Mouse (Mus musculus) ES-CJ7 (cell line): ENCODE results near the gene Gm47995.
"Not testable (repeated sequence)": the region's sequence is repeated elsewhere in the genome, so short reads cannot be mapped to it uniquely, and the experiment has no call there.

Source experiments
- DNase-seq: peaks from one replicate; pipeline ENCODE4 v3.0.0; 2011; ENCODE audit warnings: low read depth, low spot score

The Gm47995 gene

DNA sequence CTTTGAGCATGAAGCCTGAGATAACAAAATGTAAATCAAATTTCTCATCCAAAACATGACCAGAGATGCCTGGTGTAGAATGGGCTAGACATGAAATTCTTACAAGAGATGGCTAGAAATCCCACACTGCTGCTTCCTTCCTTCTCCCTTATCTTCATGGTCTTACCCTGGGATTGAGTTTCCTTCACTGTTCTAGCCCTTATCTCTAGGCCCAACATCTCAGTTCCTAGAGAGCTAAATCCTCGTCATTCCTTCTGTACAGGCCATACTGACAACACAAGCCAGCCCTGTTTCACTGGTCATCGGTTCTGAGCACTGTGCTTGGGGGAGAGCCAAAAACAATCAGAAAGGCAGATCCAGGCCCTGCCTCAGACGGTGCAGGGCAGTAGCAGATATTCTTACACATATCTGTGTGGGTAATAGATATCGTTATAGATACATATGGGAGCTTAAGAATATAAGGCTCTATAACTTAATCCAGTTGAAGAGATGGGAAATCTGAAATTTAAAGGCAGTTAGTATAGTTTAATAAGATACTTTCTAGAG, 11.3 kb upstream of the Gm47995 start:
- DNase-seq, result not testable (repeated sequence)

DNA sequence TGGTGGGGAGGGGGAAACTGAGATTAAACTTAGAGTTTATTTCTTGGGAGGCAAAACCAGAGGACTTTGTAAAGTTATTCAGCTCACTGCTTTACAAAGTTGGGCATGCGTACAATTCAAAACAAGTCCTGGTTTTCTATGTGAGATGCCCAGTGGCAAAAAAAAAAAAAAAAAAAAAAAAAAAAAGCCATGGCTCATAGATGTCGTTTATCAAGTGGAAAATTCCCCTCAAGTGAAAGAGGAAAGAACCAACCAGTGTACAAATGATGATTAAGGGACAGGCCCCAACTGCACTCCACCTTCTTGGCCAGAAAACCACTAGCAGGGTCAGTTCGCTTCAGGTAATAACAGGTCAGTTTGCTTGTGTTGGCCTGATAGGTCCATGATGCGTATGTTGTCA, 9.8 kb upstream of the Gm47995 start:
- no peak for DNase-seq

DNA sequence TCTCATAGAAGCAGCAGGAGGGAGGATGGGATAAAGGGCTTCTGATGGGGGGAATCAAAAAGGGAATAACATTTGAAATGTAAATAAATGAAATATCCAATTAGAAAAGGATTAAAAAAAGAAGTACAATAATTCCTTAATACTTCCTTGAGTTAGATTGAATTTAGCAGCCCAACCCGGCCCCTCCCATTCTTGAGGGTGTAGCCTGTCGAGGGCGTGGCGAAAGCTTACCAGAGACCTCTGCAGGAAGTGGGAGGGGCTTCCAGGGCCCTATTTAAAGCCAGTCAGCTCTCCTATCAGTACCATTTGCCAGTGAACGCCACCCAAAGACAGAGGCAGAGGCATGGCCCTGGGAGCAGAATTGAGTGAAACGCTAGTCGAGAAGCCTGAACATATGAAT, 6.2 kb upstream of the Gm47995 start, which contains the start of gene Gm8947:
TSS of gene Gm8947 (plus strand) at position 302 of the 400 bp plus-strand sequence.
- not testable (repeated sequence) for DNase-seq

DNA sequence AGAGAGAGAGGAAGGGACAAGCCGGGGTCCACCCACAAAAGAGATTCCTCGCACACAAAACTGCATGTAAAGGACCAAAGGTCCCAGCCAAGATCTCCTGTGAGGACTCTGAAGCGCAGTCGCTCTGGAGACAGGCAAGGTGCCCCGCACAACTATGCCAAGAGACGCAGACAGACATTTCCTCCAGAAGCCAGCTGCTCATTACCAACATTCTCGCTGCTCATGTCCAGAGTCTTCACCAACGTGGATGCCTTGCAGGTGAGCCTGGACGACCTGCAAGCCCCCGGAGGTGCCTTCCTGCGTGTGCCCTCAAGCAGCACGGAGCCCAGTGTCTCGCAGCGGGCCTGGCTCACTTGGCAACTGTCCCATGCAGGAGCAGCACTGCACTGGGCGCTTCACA, 5.5 kb upstream of the Gm47995 start:
- DNase-seq, result not testable (repeated sequence)

DNA sequence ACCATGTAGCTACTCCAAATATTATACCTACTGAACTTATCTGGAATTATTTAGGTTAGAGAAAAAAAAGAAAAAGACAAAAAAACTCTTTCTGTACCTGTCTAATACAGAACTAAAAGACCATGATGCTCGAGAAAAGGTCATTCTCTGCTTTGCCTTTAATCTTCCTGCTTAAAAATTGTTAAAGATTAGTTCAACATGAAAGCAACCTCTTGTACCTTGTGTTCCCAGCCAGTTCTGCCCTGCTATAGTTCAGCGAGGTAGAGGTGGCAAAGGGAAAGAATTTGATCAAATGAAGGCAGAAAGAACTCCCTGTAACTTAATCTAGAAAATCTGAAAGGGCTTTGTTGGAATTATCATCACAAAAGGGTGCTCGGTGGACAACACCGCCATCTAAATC, 2.3 kb upstream of the Gm47995 start:
- DNase-seq, result not testable (repeated sequence)

DNA sequence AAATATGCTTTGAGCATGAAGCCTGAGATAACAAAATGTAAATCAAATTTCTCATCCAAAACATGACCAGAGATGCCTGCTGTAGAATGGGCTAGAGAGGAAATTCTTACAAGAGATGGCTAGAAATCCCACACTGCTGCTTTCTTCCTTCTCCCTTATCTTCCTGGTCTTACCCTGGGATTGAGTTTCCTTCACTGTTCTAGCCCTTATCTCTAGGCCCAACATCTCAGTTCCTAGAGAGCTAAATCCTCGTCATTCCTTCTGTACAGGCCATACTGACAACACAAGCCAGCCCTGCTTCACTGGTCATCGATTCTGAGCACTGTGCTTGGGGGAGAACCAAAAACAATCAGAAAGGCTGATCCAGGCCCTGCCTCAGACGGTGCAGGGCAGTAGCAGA, 1.6 kb upstream of the Gm47995 start:
- not testable (repeated sequence) for DNase-seq

DNA sequence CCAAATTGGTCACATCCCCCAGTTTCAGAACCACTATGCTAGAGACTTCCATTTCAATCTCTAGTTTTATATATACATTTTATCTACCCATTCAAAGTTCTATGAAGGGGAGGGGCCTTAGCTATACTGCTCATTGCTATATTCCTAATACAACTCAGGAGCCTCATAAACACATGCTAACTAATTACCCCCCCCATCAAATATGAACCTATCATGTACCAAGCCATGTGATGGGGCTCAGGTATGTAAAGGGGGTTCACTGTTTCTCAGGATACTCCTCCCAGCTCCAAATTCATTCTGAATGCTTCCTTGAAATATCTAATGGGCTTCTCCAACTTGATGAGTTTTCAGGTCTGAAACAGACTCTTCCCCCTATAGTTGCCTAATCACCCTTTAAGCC, 2.4 kb downstream of the Gm47995 start:
- DNase-seq, result not testable (repeated sequence)

DNA sequence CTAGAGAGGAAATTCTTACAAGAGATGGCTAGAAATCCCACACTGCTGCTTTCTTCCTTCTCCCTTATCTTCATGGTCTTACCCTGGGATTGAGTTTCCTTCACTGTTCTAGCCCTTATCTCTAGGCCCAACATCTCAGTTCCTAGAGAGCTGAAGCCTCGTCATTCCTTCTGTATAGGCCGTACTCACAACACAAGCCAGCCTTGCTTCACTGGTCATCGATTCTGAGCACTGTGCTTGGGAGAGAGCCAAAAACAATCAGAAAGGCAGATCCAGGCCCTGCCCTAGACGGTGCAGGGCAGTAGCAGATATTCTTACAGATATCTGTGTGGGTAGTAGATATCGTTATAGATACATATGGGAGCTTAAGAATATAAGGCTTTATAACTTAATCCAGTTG, 4.5 kb downstream of the Gm47995 start:
- not testable (repeated sequence) for DNase-seq

DNA sequence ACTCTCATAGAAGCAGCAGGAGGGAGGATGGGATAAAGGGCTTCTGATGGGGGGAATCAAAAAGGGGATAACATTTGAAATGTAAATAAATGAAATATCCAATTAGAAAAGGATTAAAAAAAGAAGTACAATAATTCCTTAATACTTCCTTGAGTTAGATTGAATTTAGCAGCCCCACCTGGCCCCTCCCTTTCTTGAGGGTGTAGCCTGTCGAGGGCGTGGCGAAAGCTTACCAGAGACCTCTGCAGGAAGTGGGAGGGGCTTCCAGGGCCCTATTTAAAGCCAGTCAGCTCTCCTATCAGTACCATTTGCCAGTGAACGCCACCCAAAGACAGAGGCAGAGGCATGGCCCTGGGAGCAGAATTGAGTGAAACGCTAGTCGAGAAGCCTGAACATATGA, 5.6 kb downstream of the Gm47995 start, which contains the start of gene 3110040M04Rik:
TSS of gene 3110040M04Rik (plus strand) at position 304 of the 400 bp plus-strand sequence.
- DNase-seq, result not testable (repeated sequence)

DNA sequence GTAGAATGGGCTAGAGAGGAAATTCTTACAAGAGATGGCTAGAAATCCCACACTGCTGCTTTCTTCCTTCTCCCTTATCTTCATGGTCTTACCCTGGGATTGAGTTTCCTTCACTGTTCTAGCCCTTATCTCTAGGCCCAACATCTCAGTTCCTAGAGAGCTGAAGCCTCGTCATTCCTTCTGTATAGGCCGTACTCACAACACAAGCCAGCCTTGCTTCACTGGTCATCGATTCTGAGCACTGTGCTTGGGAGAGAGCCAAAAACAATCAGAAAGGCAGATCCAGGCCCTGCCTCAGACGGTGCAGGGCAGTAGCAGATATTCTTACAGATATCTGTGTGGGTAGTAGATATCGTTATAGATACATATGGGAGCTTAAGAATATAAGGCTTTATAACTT, 10.2 kb downstream of the Gm47995 start:
- DNase-seq, result not testable (repeated sequence)

DNA sequence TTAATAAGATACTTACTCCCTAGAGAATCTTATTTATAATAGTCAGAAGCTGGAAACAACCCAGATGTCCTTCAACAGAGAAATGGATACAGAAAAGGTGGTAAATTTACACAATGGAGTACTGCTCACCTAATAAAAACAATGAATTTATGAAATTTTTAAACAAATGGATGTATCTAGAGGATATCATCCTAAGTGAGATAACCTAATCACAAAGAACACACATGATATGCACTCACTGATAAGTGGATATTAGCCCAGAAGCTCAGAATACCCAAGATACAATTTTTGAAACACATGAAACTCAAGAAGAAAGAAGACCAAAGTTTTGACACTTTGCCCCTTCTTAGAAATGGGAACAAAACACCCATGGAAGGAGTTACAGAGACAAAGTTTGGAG, 10.7 kb downstream of the Gm47995 start:
- DNase-seq, result not testable (repeated sequence)

DNA sequence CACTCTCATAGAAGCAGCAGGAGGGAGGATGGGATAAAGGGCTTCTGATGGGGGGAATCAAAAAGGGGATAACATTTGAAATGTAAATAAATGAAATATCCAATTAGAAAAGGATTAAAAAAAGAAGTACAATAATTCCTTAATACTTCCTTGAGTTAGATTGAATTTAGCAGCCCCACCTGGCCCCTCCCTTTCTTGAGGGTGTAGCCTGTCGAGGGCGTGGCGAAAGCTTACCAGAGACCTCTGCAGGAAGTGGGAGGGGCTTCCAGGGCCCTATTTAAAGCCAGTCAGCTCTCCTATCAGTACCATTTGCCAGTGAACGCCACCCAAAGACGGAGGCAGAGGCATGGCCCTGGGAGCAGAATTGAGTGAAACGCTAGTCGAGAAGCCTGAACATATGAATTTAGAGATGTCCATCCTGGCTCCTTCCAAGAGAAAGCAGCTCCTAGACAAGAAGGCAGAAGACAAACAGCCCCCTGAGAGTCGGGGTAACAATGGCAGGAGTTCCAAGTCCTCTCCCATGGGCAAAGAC, 11.6 kb downstream of the Gm47995 start, which contains the start of gene Gm47996:
TSS of gene Gm47996 (plus strand) at position 308 of the 532 bp plus-strand sequence.
- DNase-seq, result not testable (repeated sequence)

DNA sequence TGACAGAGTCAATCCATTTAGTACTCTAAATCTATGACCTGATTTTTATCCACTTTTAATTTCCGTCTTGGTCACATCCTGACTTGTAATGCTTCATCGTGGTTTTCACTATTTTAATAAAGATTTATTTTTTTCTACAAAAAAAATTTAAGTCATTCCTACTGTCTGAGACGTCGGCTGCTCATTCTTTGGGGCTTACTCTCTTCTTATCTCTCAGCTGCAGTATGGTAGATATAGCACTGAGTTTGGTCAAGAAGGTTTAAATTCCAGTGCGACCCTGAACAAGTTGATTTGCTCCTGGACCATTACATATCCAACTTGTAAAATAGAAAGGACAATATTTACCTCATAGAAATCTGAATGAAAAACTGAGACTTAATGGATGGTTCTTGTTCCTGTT, 13.4 kb downstream of the Gm47995 start:
- not testable (repeated sequence) for DNase-seq

DNA sequence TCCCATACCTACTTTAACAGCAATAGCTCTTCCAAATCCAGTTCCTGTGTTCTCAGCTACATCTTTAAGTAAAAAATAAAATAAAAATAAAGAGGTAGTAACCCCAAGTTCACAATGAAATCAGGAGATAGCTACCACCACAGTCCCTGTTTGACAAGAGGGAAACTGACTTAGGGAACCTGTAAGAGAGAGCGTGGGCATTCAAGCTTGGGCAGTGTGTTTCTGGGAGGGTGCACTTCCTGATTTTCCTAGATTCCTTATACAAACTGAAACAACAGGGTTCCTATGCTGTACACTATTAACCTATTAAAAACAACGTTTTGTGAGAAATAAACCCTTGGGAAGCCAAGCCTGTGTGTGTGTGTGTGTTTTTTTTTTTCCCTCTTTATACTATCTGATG, 16.6 kb downstream of the Gm47995 start:
- no peak for DNase-seq

DNA sequence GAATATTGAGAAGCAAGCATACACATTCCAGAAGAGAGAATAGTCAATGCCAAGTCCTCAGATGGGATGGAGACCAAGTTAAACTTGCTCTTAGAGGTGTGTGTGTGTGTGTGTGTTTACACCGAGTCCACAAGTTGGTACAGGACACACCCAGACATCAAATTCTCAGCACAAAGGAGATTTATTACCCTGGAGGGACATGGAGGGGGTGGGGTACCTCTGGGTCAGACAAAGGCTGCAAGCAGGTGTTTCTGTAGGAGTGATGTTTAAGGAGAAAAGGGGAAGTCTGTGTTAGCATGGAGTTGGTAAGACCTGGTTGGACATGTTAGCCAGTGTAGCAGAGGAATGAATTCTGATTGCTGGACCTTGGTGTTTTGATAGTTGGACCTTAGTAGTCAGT, 17.7 kb downstream of the Gm47995 start:
- no peak for DNase-seq

DNA sequence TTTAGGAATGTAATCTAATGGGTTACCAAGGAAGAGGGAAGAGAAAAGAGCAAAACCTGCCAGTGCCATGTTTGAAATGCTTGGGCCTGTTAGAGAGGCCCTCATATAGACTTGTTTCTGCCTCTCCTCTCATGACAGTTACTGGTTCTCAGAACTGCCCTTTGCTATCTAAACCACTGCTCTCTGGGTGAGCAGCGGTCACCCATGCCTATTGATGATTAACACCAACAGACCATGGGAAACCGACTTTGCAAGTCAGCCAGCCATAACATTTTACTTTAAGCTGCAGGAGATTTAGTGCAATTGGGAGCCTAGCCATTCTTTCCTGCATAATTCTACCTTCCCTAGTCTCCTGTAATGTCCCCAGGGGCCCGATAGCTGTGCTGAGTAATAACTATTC, 18.2 kb downstream of the Gm47995 start:
- no peak for DNase-seq

DNA sequence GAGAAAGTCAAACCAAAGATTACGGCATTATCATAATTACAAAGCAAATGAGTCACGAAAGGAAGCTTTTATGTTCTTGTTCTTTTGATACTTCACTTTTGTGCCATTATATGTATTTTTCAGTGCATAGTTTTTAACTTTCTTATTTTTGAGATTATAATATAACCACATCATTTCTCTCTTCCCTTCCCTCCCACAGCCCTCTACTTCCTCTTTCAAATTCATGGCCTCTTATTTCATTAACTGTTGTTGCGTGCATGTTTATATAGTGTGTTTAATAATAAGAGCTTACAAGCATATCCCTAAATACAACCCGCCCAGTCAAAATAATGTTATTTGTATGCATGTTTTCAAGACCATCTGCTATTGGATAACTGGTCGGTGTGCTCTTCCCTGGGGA, 20.8 kb downstream of the Gm47995 start:
- DNase-seq, result no peak

DNA sequence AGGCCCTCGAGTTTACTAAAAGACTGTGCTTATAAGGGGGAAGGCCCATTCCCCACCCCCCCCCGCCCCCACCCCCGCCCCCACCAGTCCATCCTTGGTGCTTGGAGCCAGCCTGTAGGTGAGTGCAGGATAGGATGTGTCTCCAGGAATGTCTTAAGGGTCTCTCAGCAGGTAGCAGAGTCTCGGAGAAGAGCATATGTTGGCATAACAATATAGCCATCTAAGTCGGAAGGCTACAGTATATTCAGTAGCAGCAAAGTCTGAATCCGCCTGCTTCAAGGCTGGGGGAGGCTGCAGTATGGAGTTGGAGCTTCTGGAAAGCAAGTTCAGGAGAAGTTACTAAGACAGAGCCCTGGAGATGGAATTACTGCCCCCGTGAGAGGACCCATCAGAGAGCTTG, 21.9 kb downstream of the Gm47995 start:
- peak; percentile 94 for DNase-seq

DNA sequence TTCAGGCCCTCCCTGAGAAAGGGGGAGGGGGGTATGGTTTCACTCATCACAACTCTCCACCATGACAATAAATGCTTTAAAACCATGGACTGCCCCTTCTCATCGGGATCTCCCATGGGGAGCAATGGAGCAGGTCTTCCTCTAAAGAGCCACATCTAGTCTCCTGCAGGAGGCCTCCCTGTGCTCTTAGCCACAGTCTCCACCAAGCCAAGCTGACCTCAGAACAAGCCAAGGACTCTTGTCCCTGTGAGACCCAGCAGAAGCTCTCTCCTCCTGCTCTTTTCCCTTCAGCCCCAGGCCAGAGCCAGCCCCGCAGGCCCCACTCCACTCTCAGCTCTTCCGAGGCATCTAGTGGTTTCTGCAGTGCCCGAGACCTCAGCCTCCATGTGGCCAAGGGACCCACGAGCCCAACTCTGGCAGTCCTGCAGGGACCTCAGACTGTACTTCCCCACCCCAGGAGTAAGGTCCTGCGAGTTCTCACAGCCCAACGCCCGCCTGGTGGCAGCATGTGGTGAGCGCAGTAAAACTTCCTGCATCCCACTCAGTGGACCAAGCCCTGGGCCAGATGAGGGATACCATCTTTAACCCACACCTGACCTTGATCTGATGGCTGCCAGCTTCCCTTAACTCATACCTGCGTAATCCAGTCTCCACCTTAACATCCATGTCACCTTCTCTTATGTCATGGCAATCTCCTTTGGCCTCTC, 24.5 kb downstream of the Gm47995 start:
- no peak for DNase-seq

DNA sequence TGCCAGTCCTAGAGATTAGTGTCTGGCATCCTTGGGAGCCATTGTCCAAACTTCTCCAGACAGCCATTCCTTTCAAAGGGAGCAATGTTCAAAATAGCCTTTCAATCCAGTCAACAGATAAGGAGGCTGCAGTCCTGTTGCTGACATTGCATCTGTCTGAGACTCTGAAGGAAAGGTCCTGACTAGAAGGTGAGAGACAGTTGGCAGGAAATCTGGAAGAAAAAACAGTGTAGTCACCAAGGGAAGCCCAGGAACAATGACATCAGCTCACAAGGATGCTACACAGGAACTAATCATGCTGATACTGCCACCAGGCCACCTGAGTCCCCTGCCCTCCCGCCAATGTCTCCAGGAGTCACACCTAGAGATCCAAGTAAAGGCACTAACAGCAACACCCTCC, 25.1 kb downstream of the Gm47995 start:
- DNase-seq, result no peak

DNA sequence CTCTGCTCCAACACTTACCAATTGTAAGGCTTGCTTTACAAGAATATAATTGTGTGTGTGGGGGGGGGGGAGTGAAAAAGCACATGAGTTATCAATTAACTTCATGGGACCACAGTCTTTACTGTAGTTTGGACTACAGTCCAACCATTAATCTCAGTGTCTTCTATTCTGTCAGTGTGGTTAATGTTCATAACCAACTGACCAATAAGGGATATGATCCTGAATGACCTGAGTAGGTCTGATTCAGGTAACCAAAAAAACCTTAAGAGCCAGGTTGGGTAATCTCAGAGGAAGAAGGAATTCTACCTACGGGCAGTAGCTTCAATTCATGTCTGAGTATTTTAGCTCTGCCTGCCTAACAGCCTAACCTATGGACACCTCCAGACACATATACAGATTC, 26.3 kb downstream of the Gm47995 start:
- DNase-seq, result no peak

DNA sequence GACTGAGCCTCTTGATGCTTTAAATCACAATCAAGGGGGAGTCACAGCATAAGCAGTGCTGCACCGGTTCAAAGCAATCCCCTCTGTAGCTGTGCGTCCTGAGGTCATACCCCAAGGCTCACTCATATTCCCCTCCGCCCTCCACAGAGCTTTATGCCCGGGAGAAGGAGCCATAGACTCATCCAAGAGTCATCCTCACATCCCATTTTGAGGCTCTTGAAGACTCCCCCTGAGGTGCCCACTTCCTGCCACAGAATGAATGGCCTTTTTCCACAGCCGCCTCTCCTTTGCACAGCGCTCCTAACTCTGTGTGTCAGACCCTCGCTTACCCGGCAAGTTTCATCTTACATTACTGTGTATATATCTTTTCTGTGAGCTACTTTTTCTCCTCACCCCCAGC, 29.3 kb downstream of the Gm47995 start:
- no peak for DNase-seq
